In the genomic region with DNA sequence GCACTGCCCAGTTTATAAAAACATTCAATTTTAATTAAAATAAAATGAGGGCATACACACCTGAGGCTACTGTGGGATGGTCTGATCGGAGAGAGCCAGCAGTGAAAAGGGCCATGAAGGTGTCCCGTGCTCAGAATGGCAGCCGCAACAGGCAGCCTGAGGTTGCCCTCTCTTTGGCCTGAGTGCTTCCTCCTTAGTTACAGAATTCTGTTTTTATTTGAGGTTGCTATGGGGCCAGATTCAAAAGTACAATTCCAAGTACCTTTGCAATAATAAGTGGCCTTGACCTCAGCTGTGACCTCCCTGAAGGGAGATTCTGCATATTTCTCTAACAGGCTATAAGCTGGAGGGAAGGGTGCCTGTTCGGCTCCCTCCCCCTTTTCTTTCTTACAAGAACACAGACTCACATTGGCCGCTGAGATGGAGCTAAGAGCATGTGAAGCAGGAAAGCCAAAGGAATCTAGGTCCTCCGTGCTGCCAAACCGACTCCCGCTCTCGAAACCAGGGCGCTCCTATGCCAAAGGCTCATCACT, we compare ENCODE assay signal across 13 mouse cellular contexts. TPM values are rescaled to one million over a fixed set of nuclear protein-coding genes. Genes with fewer than 3 reads are reported as not detected.
DNase-seq lines count a peak whose midpoint lies in the region; ATAC-seq lines count a peak whose summit lies in the region.
"Had no signal": no experiment of that assay in that cellular context is flagged by ENCODE, and none has a peak within 500 bp of the region (broad histone marks: within the 10 kb centered on the region; RNA-seq: fewer than 3 reads in every experiment).

No protein-coding gene starts in this region.

- H3K4me2 ChIP-seq in heart, embryonic 15.5 days = peak overlapping the region; percentile 32; the same call in 1 of the 2 replicates
- H3K4me2 ChIP-seq in hindbrain, embryonic 15.5 days = peak overlapping the region; percentile 51

- no peak overlapping the region for H3K9ac ChIP-seq in heart, embryonic 15.5 days
- H3K9ac ChIP-seq in hindbrain, embryonic 15.5 days = no peak overlapping the region
- H3K9ac ChIP-seq: liver, embryonic 12.5 days had no signal

- 49% methylated on average over 10 of the region's 10 CpGs for WGBS in heart, embryonic 15.5 days
- 48% methylated on average over 10 of the region's 10 CpGs for WGBS in hindbrain, embryonic 15.5 days

- H3K36me3 ChIP-seq in heart, embryonic 15.5 days = no peaks in the 10 kb centered on the region
- H3K36me3 ChIP-seq in hindbrain, embryonic 15.5 days = no peaks in the 10 kb centered on the region
- H3K36me3 ChIP-seq: liver, embryonic 12.5 days had no signal

- no peaks in the 10 kb centered on the region for H3K27me3 ChIP-seq in heart, embryonic 15.5 days
- H3K27me3 ChIP-seq in hindbrain, embryonic 15.5 days = no peaks in the 10 kb centered on the region
- H3K27me3 ChIP-seq: liver, embryonic 12.5 days had no signal

- peaks cover 14% of the 10 kb centered on the region; the same call in 1 of the 2 replicates for H3K4me1 ChIP-seq in heart, embryonic 15.5 days (replicated peaks)
- 0 out of 2 replicates have a peak, but pooled peaks cover 6% of the 10 kb centered on the region for H3K4me1 ChIP-seq in hindbrain, embryonic 15.5 days (replicated peaks)

- DNase-seq in heart, postnatal 14 days = no peak
- peak; percentile 26 for DNase-seq in ES-CJ7 (ENCODE audit: low read depth, low spot score)
- DNase-seq in lung, postnatal 25 days (ENCODE audit: low spot score) = peak; percentile 88
- no peak for DNase-seq in gastrocnemius, postnatal 14 days
- DNase-seq in B cell, adult 2 months = no peak
- no peak for DNase-seq in adrenal gland, postnatal 36 days
- DNase-seq: cerebellum, adult 8-10 months; heart, adult 18-20 months; kidney, postnatal 10 days had no signal

- H3K9me3 ChIP-seq in heart, embryonic 15.5 days (replicated peaks) = no peaks in the 10 kb centered on the region
- no peaks in the 10 kb centered on the region for H3K9me3 ChIP-seq in hindbrain, embryonic 15.5 days
- H3K9me3 ChIP-seq: liver, embryonic 12.5 days had no signal

- intact Hi-C loops in heart, postnatal 14 days (cut with DNase I) = no loop called here
- intact Hi-C loops in gastrocnemius, postnatal 14 days (cut with DNase I; ENCODE audit: low total_unique reads) = no loop called here

- H3K4me3 ChIP-seq in heart, embryonic 15.5 days = no peak overlapping the region
- H3K4me3 ChIP-seq in hindbrain, embryonic 15.5 days = peak overlapping the region; percentile 17; the same call in 1 of the 2 replicates
- H3K4me3 ChIP-seq: liver, embryonic 12.5 days had no signal

- no peak for ATAC-seq in heart, embryonic 15.5 days (replicated peaks; ENCODE audit: insufficient number of reproducible peaks, insufficient read depth, low FRiP score, low read depth)
- no peak for ATAC-seq in hindbrain, embryonic 15.5 days (ENCODE audit: low FRiP score, low read depth)
- ATAC-seq: liver, embryonic 12.5 days had no signal

- H3K27ac ChIP-seq in heart, embryonic 15.5 days = no peak overlapping the region
- peak overlapping the region; percentile 61 for H3K27ac ChIP-seq in hindbrain, embryonic 15.5 days (replicated peaks)
- H3K27ac ChIP-seq: liver, embryonic 12.5 days; stomach, postnatal 0 days had no signal

RNA-seq across cellular contexts. Expression of a gene that starts 17.9 kb away (rescaled TPM):
- 4.3 and 22.6 TPM in 2 replicates for polyA plus RNA-seq in heart, embryonic 15.5 days (2015; fragmentation: Nextera tagmentation; extraction: Ambion mirVana)
- total RNA-seq in heart, postnatal 14 days (2021) = 10 to 100 TPM in 1 of 2 experiments, 1 to 10 TPM in 1; 2.3 to 13.3 TPM
- polyA plus RNA-seq in hindbrain, embryonic 15.5 days (2015; fragmentation: Nextera tagmentation; extraction: Ambion mirVana) = 1.2 and 1.3 TPM in 2 replicates
- total RNA-seq in gastrocnemius, postnatal 14 days (2021) = under 1 TPM; 0.25 to 0.33 TPM
- total RNA-seq in adrenal gland, postnatal 36 days (2021) = under 1 TPM; 0.36 to 0.60 TPM

RNA-seq across cellular contexts. Expression of a gene that starts 25.8 kb away (rescaled TPM):
- 36.0 and 46.3 TPM in 2 replicates for polyA plus RNA-seq in heart, embryonic 15.5 days (2015; fragmentation: Nextera tagmentation; extraction: Ambion mirVana)
- 10 to 100 TPM; 36.3 to 38.3 TPM for total RNA-seq in heart, postnatal 14 days (2021)
- 82.7 and 90.9 TPM in 2 replicates for polyA plus RNA-seq in hindbrain, embryonic 15.5 days (2015; fragmentation: Nextera tagmentation; extraction: Ambion mirVana)
- 10 to 100 TPM; 21.5 to 26.4 TPM for total RNA-seq in gastrocnemius, postnatal 14 days (2021)
- 10 to 100 TPM; 35.5 to 37.4 TPM for total RNA-seq in adrenal gland, postnatal 36 days (2021)

RNA-seq across cellular contexts. Expression of a gene that starts 45.1 kb away (rescaled TPM):
- 1.4 and 2.6 TPM in 2 replicates for polyA plus RNA-seq in heart, embryonic 15.5 days (2015; fragmentation: Nextera tagmentation; extraction: Ambion mirVana)
- 1 to 10 TPM; 5.4 to 7.1 TPM for total RNA-seq in heart, postnatal 14 days (2021)
- 2.7 and 3.5 TPM in 2 replicates for polyA plus RNA-seq in hindbrain, embryonic 15.5 days (2015; fragmentation: Nextera tagmentation; extraction: Ambion mirVana)
- 1 to 10 TPM; 2.1 to 2.6 TPM for total RNA-seq in gastrocnemius, postnatal 14 days (2021)
- total RNA-seq in adrenal gland, postnatal 36 days (2021) = 1 to 10 TPM; 6.5 TPM

Comparison
In these comparisons a context has a peak if more than half of its experiments do, and no peak if none do; other contexts are left out.
1. DNase-seq: peak in ES-CJ7 (single experiment) and lung, postnatal 25 days (single experiment); none in heart, postnatal 14 days (0 of 2), gastrocnemius, postnatal 14 days (single experiment), B cell, adult 2 months (0 of 2) and adrenal gland, postnatal 36 days (0 of 2).